Mouse (Mus musculus): ENCODE data around the gene Tceal6.
"Not testable (repeated sequence)": the region's sequence is repeated elsewhere in the genome, so short reads cannot be mapped to it uniquely, and the experiment has no call there.

The Tceal6 gene

GRCm38 (mm10) chrX:135210436-135211221 lies at the start of gene Tceal6:
TSS of gene Tceal6 (minus strand) at chrX:135210687.
- no peak for DNase-seq

GRCm38 (mm10) chrX:135209773-135210435 lies 583 bp downstream of the Tceal6 start:
- not testable (repeated sequence) for DNase-seq

DNA sequence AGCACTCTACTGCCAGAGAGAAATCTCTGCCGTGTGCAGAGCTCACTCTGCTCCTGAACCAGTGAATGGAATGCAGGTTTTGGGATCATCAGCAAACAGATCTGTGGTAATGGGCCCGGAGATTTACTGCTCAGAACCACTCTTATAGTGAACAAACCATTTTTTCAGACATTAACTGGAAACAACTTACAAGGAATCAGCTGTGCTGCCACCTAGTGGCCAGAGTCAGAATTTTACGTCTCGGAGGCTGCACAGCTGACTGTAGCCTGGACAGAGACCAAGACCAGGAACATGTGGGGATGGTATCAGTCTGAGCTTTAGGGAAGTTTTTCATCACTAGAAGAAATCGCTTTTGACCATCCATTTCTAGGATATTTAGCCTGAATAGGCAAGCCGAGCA lies 20.6 kb downstream of the Tceal6 start:
- DNase-seq: not testable (repeated sequence)

- DNase-seq: not testable (repeated sequence)
Measured at GRCm38 (mm10) chrX:135188661-135189060, 21.8 kb downstream of the Tceal6 start.

DNA sequence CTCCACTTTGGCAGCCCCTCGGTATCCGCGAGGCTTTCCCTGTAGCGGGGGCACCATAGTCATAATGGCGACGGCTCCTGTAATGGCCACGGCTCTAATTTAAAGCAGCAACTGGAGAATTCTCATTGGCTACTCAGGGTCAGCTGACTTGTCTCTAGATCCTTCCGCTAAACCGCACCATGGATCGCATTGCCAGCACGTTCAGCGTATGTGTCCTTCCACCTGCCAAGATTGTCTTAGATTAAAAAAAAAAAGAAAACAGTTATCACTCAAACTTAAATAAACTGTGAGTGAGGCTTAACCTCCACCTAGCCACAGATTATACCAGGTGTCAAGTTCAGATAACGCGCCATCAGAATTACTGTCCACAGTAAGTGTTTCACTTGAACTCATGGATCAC lies 33.0 kb downstream of the Tceal6 start, which contains the start of gene Gm15023:
TSS of gene Gm15023 (minus strand) at position 101 of the 400 bp plus-strand sequence.
- DNase-seq: not testable (repeated sequence)

All from lung, adult 18-20 months (tissue).